Mouse (Mus musculus) regulatory T cell (primary cell): ENCODE results near the gene Ocm.

Experiments
- in situ Hi-C: fragments of 300-600 bp; cut with MboI, MseI; formaldehyde crosslinking; loops from one replicate; pipeline ENCODE4 v1.15.1; 2025; ENCODE audit warnings: high pct_unique_total_duplicates

Gene Ocm

GRCm38 (mm10) chr5:144002461-144003192 is 23.8 kb downstream of the Ocm start:
- in situ Hi-C loops = no loop called here

GRCm38 (mm10) chr5:143999409-143999808 is 27.1 kb downstream of the Ocm start:
- in situ Hi-C loops = no loop called here

GRCm38 (mm10) chr5:143994632-143995365 is 31.7 kb downstream of the Ocm start:
- in situ Hi-C loops = no loop called here

GRCm38 (mm10) chr5:143993849-143994248 is 32.6 kb downstream of the Ocm start:
- in situ Hi-C loops = no loop called here

- in situ Hi-C loops = no loop called here
Observed at GRCm38 (mm10) chr5:143993260-143993659, 33.2 kb downstream of the Ocm start.

GRCm38 (mm10) chr5:143992661-143993060 is 33.8 kb downstream of the Ocm start:
- in situ Hi-C loops = no loop called here

- in situ Hi-C loops = no loop called here
Observed at GRCm38 (mm10) chr5:143990086-143990485, 36.4 kb downstream of the Ocm start.

GRCm38 (mm10) chr5:143989046-143989445 is 37.4 kb downstream of the Ocm start:
- in situ Hi-C loops = no loop called here

GRCm38 (mm10) chr5:143987596-143987995 is 38.9 kb downstream of the Ocm start:
- in situ Hi-C loops = no loop called here

- in situ Hi-C loops = no loop called here
Observed at GRCm38 (mm10) chr5:143985381-143985780, 41.1 kb downstream of the Ocm start.

GRCm38 (mm10) chr5:143982361-143982760 is 44.1 kb downstream of the Ocm start:
- in situ Hi-C loops = no loop called here

GRCm38 (mm10) chr5:143980858-143981257 is 45.6 kb downstream of the Ocm start:
- in situ Hi-C loops = no loop called here

- in situ Hi-C loops = no loop called here
Observed at GRCm38 (mm10) chr5:143976726-143977431, 49.6 kb downstream of the Ocm start.

GRCm38 (mm10) chr5:143976232-143976631 is 50.2 kb downstream of the Ocm start:
- in situ Hi-C loops = no loop called here

- in situ Hi-C loops = no loop called here
Observed at GRCm38 (mm10) chr5:143975631-143975933, 50.9 kb downstream of the Ocm start.

GRCm38 (mm10) chr5:143974931-143975630 is 51.4 kb downstream of the Ocm start:
- in situ Hi-C loops = no loop called here

GRCm38 (mm10) chr5:143972628-143973027 is 53.8 kb downstream of the Ocm start:
- in situ Hi-C loops = no loop called here
